Mouse (Mus musculus): Measurements from ENCODE around the gene Tmem87a.

- TF ChIP-seq POLR2A (IDR thresholded peaks at IDR 0.05; ENCODE audit: control insufficient read depth, extremely low read depth, insufficient read depth, low read length, poor library complexity) (no peak), CTCF (IDR thresholded peaks at IDR 0.05; ENCODE audit: borderline replicate concordance, control insufficient read depth, extremely low read depth, insufficient read depth, low read length, poor library complexity) (no peak)
Measured at GRCm38 (mm10) chr2:120387291-120387690, 16.6 kb downstream of the Tmem87a start.
